Mouse (Mus musculus): ENCODE measurements around the gene Gjb1. TPM values are rescaled to one million over a fixed set of nuclear protein-coding genes. Genes with fewer than 3 reads are reported as not detected.

The Gjb1 gene
- total and polyA plus RNA-seq, 3 experiments = not detected

DNA sequence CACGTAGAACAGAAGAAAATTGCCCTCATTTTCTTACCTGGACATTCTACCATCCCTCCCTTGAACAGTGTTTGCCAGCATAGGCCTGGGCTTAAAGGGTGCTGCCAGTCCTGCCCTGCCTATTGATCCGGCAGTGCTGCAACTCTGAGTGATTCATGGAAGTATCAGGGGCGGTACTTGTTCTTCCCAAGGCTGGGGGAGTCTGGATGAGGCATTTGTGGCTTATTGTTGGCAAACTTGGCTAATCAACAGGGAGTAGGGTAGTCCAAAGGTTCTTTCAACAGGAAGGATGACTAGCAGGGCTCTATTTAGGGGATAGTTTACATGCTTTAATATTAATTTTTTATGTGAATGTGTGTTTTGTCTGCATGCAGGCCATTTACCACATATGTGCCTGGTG lies 5.6 kb upstream of the Gjb1 start:
- Histone ChIP-seq H3K79me2 (replicated peaks; ENCODE audit: control insufficient read depth, extremely low read depth, insufficient read depth, poor library complexity, severe bottlenecking) (no peaks in the 10 kb centered on the region), H3K9ac (ENCODE audit: insufficient read depth, low read depth) (no peak overlapping the region), H3K36me3 (replicated peaks in 1 of 2; ENCODE audit: control insufficient read depth in 1 of 2, insufficient read depth in 1 of 2, low read length in 1 of 2) (no peaks in the 10 kb centered on the region), H3K4me3 (replicated peaks in 1 of 3; ENCODE audit: low read depth in 2 of 3, low read length in 2 of 3, poor library complexity in 1 of 3) (no peak overlapping the region), H3K9me3 (replicated peaks; ENCODE audit: low read length) (no peaks in the 10 kb centered on the region), H3K4me1 (ENCODE audit: control insufficient read depth in 1 of 2, insufficient read depth in 2 of 2) (peaks cover 0 to 7% of the 10 kb centered on the region in 2 experiments; a peak in 2 of 4 replicates), H3K27me3 (replicated peaks) (no peaks in the 10 kb centered on the region), H3K27ac (ENCODE audit: insufficient read depth, low read depth) (no peak overlapping the region), H3K4me2 (ENCODE audit: insufficient read depth, low read depth, poor library complexity, severe bottlenecking) (no peak overlapping the region)
- in situ Hi-C loops (cut with MboI; ENCODE audit: low pct_ligation_motif_present, low pct_unique_long_range_greater_than_20kb, low sequenced_read_pairs) = no loop called here
- DNase-seq (ENCODE audit: extremely low read depth) = no peak
- dilution Hi-C loops (cut with MboI; ENCODE audit: extremely low pct_ligation_motif_present, extremely low pct_unique_long_range_greater_than_20kb, low sequenced_read_pairs) = no loop called here
- TF ChIP-seq POLR2A (IDR thresholded peaks at IDR 0.05; ENCODE audit: low read depth, low read length) = no peak
- no peak for TF ChIP-seq CHD1 (IDR thresholded peaks at IDR 0.05; ENCODE audit: low read depth, low read length)
- TF ChIP-seq IRF4 (IDR thresholded peaks at IDR 0.05; ENCODE audit: low read depth, low read length) = no peak
- TF ChIP-seq POLR2AphosphoS2 (IDR thresholded peaks at IDR 0.05; ENCODE audit: low read depth, low read length) = no peak
- TF ChIP-seq JUND (conservative IDR thresholded peaks at IDR 0.05; ENCODE audit: low read depth, low read length) = no peak
- TF ChIP-seq MAFK (IDR thresholded peaks at IDR 0.05; ENCODE audit: insufficient replicate concordance, low read length) = no peak
- no peak for TF ChIP-seq SMC3 (IDR thresholded peaks at IDR 0.05; ENCODE audit: low read depth, low read length)
- TF ChIP-seq MAX (IDR thresholded peaks at IDR 0.05; ENCODE audit: low read length) = no peak
- no peak for TF ChIP-seq MYC (IDR thresholded peaks at IDR 0.05; ENCODE audit: low read depth, low read length)

- Histone ChIP-seq H3K9me3 (replicated peaks; ENCODE audit: low read length) (no peaks in the 10 kb centered on the region), H3K4me2 (ENCODE audit: insufficient read depth, low read depth, poor library complexity, severe bottlenecking) (no peak overlapping the region), H3K9ac (ENCODE audit: insufficient read depth, low read depth) (no peak overlapping the region), H3K4me3 (replicated peaks in 1 of 3; ENCODE audit: low read depth in 2 of 3, low read length in 2 of 3, poor library complexity in 1 of 3) (no peak overlapping the region), H3K27me3 (replicated peaks) (no peaks in the 10 kb centered on the region), H3K36me3 (replicated peaks in 1 of 2; ENCODE audit: control insufficient read depth in 1 of 2, insufficient read depth in 1 of 2, low read length in 1 of 2) (no peaks in the 10 kb centered on the region), H3K4me1 (ENCODE audit: control insufficient read depth in 1 of 2, insufficient read depth in 2 of 2) (peaks cover 0 to 7% of the 10 kb centered on the region in 2 experiments; a peak in 2 of 4 replicates), H3K79me2 (replicated peaks; ENCODE audit: control insufficient read depth, extremely low read depth, insufficient read depth, poor library complexity, severe bottlenecking) (no peaks in the 10 kb centered on the region), H3K27ac (ENCODE audit: insufficient read depth, low read depth) (no peak overlapping the region)
- in situ Hi-C loops (cut with MboI; ENCODE audit: low pct_ligation_motif_present, low pct_unique_long_range_greater_than_20kb, low sequenced_read_pairs) = no loop called here
- no peak for DNase-seq (ENCODE audit: extremely low read depth)
- TF ChIP-seq CHD1 (IDR thresholded peaks at IDR 0.05; ENCODE audit: low read depth, low read length) = no peak
- no peak for TF ChIP-seq JUN (IDR thresholded peaks at IDR 0.05; ENCODE audit: insufficient read depth, low read depth, low read length)
- TF ChIP-seq TCF12 (IDR thresholded peaks at IDR 0.05; ENCODE audit: low read depth, low read length) = no peak
- TF ChIP-seq USF1 (IDR thresholded peaks at IDR 0.05; ENCODE audit: low read depth, low read length) = no peak
- no peak for TF ChIP-seq CHD2 (IDR thresholded peaks at IDR 0.05; ENCODE audit: low read length)
- no peak for TF ChIP-seq SIN3A (IDR thresholded peaks at IDR 0.05; ENCODE audit: low read length)
- TF ChIP-seq ZNF384 (IDR thresholded peaks at IDR 0.05; ENCODE audit: low read depth, low read length) = no peak
- dilution Hi-C loops (cut with MboI; ENCODE audit: extremely low pct_ligation_motif_present, extremely low pct_unique_long_range_greater_than_20kb, low sequenced_read_pairs) = no loop called here
Measured at GRCm38 (mm10) chrX:101372946-101373345, 3.2 kb upstream of the Gjb1 start.

DNA sequence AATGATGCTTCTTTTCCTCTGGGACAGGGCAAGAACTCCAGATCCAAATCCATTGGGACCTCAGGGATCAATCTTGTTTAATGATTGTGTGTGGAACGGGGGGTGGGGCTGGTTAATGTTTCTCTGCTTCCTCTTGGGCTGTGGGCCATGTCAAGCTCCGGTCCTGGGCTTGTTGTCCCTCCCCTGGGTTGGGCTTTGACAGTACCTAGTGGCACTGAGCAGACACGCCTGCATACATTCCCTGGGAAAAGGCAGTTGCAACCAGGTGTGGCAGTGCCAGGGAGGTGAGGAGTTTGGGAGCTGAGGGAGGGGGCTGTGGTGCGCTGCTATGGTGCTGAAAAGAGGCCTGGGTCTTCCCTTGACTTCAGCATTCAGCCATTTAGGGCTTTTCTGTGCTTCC lies 898 bp downstream of the Gjb1 start:
- dilution Hi-C loops (cut with MboI; ENCODE audit: extremely low pct_ligation_motif_present, extremely low pct_unique_long_range_greater_than_20kb, low sequenced_read_pairs) (no loop called here), in situ Hi-C loops (cut with MboI; ENCODE audit: low pct_ligation_motif_present, low pct_unique_long_range_greater_than_20kb, low sequenced_read_pairs) (no loop called here)
- Histone ChIP-seq H3K79me2 (replicated peaks; ENCODE audit: control insufficient read depth, extremely low read depth, insufficient read depth, poor library complexity, severe bottlenecking) (no peaks in the 10 kb centered on the region), H3K4me2 (ENCODE audit: insufficient read depth, low read depth, poor library complexity, severe bottlenecking) (no peak overlapping the region), H3K4me3 (replicated peaks in 1 of 3; ENCODE audit: low read depth in 2 of 3, low read length in 2 of 3, poor library complexity in 1 of 3) (no peak overlapping the region), H3K9me3 (replicated peaks; ENCODE audit: low read length) (no peaks in the 10 kb centered on the region), H3K9ac (ENCODE audit: insufficient read depth, low read depth) (no peak overlapping the region), H3K4me1 (ENCODE audit: control insufficient read depth in 1 of 2, insufficient read depth in 2 of 2) (no peaks in the 10 kb centered on the region), H3K36me3 (replicated peaks in 1 of 2; ENCODE audit: control insufficient read depth in 1 of 2, insufficient read depth in 1 of 2, low read length in 1 of 2) (no peaks in the 10 kb centered on the region), H3K27me3 (replicated peaks) (no peaks in the 10 kb centered on the region), H3K27ac (ENCODE audit: insufficient read depth, low read depth) (no peak overlapping the region)
- DNase-seq (ENCODE audit: extremely low read depth) = no peak
- TF ChIP-seq SMC3 (IDR thresholded peaks at IDR 0.05; ENCODE audit: low read depth, low read length) (no peak), POLR2A (IDR thresholded peaks at IDR 0.05; ENCODE audit: low read depth, low read length) (no peak), E2F4 (IDR thresholded peaks at IDR 0.05; ENCODE audit: insufficient replicate concordance, low read depth, low read length) (no peak), PAX5 (IDR thresholded peaks at IDR 0.05; ENCODE audit: low read length) (no peak), TBP (conservative IDR thresholded peaks at IDR 0.05; ENCODE audit: low read depth, low read length) (no peak), MAFK (IDR thresholded peaks at IDR 0.05; ENCODE audit: insufficient replicate concordance, low read length) (no peak), JUND (conservative IDR thresholded peaks at IDR 0.05; ENCODE audit: low read depth, low read length) (no peak), USF1 (IDR thresholded peaks at IDR 0.05; ENCODE audit: low read depth, low read length) (no peak)

All from CH12.LX (cell line).